Mouse (Mus musculus) myocyte (in vitro differentiated cells): Measurements from ENCODE around the gene Rab3il1. TPM values are rescaled to one million over a fixed set of nuclear protein-coding genes. Genes with fewer than 3 reads are reported as not detected.

Experiments
- H3K27me3 ChIP-seq: one replicate; pipeline ENCODE4 v1.6.1; 2011; ENCODE audit not compliant: control insufficient read depth, insufficient read depth, insufficient read length
- H3K36me3 ChIP-seq: one replicate; pipeline ENCODE4 v1.6.1; 2011; ENCODE audit not compliant: control insufficient read depth, insufficient read depth
- H3K4me2 ChIP-seq: one replicate; pipeline ENCODE4 v1.6.1; 2011; ENCODE audit warnings: low read depth, control low read depth
- H3K4me3 ChIP-seq: one replicate; pipeline ENCODE4 v1.5.1; 2011; ENCODE audit warnings: mild to moderate bottlenecking, control low read depth, moderate library complexity
- H3K79me2 ChIP-seq: one replicate; pipeline ENCODE4 v1.6.1; 2011; ENCODE audit not compliant: control insufficient read depth, insufficient read depth
- H3ac ChIP-seq: one replicate; pipeline ENCODE4 v1.6.1; 2011; ENCODE audit not compliant: control insufficient read depth, insufficient read length
- CEBPB ChIP-seq: IDR thresholded peaks from 2 replicates; pipeline ENCODE4 v1.6.1; 2011; ENCODE audit warnings: mild to moderate bottlenecking, moderate library complexity; ENCODE audit not compliant: poor library complexity, insufficient read depth, severe bottlenecking
- E2F4 ChIP-seq: IDR thresholded peaks from one replicate; pipeline ENCODE4 v1.6.1; 2011; ENCODE audit warnings: mild to moderate bottlenecking, control low read depth, moderate library complexity; ENCODE audit not compliant: insufficient read depth
- MAX ChIP-seq: IDR thresholded peaks from one replicate; pipeline ENCODE4 v1.6.1; 2011; ENCODE audit warnings: low read depth, mild to moderate bottlenecking, control low read depth
- MYOD1 ChIP-seq, 3 experiments: IDR thresholded peaks; one replicate each; pipeline ENCODE4 v1.6.1; 2011; ENCODE audit warnings: control low read depth in 2 of 3, low read depth in 2 of 3, mild to moderate bottlenecking in 2 of 3, moderate library complexity in 1 of 3; ENCODE audit not compliant: insufficient read length in 2 of 3, control insufficient read depth in 1 of 3
- MYOG ChIP-seq, 3 experiments: IDR thresholded peaks; one replicate each; pipeline ENCODE4 v1.6.1; 2011; ENCODE audit warnings: control low read depth in 2 of 3, low read depth in 2 of 3, mild to moderate bottlenecking in 2 of 3; ENCODE audit not compliant: insufficient read length in 2 of 3, control insufficient read depth in 1 of 3, insufficient read depth in 1 of 3
- POLR2A ChIP-seq: IDR thresholded peaks from one replicate; pipeline ENCODE4 v1.6.1; 2011; ENCODE audit warnings: low read depth, mild to moderate bottlenecking, control low read depth, moderate library complexity; ENCODE audit not compliant: insufficient read length
- POLR2AphosphoS2 ChIP-seq: IDR thresholded peaks from one replicate; pipeline ENCODE4 v1.6.1; 2011; ENCODE audit warnings: low read depth, control low read depth; ENCODE audit not compliant: insufficient read length
- REST ChIP-seq: IDR thresholded peaks from one replicate; pipeline ENCODE4 v1.6.1; 2011; ENCODE audit warnings: mild to moderate bottlenecking, control low read depth, moderate library complexity; ENCODE audit not compliant: insufficient read depth, insufficient read length
- SRF ChIP-seq: IDR thresholded peaks from one replicate; pipeline ENCODE4 v1.6.1; 2011; ENCODE audit warnings: low read depth; ENCODE audit not compliant: control insufficient read depth, insufficient read length
- TCF12 ChIP-seq: IDR thresholded peaks from one replicate; pipeline ENCODE4 v1.6.1; 2011; ENCODE audit warnings: mild to moderate bottlenecking, control low read depth; ENCODE audit not compliant: poor library complexity, insufficient read depth, severe bottlenecking
- TCF3 ChIP-seq: IDR thresholded peaks from one replicate; pipeline ENCODE4 v1.6.1; 2011; ENCODE audit warnings: low read depth, control low read depth; ENCODE audit not compliant: insufficient read length
- USF1 ChIP-seq: IDR thresholded peaks from one replicate; pipeline ENCODE4 v1.6.1; 2011; ENCODE audit warnings: low read depth, mild to moderate bottlenecking, control low read depth, moderate library complexity
- polyA plus RNA-seq: library from polyadenylated mRNA; unstranded; fragments of >200 nt; fragmentation: generic; extraction: Trizol; gene quantifications from one replicate; pipeline ENCODE4 v1.2.1, GENCODE M21; 2012; ENCODE audit warnings: missing spikeins

The Rab3il1 gene
- polyA plus RNA-seq, 1 experiment: 15.2 TPM

DNA sequence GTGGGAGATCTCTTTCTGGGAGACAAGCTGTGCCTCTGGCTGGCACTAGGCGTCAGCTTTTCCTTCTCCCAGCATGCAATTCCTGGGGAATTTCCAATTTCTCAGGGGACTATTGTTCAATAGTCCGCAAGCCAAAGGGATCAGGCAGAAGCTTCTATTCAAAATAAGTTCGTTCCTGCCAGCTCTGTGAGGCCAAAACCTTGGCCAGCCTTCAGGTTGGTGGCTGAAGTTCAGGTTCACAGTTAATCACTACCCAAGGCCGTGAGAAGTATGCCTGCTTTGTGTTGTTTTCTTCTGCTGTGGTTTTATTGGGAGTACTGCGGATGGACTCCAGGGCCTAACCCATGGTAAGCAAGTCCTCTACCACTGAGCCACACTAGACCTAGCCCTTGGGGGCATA, 69.7 kb downstream of the Rab3il1 start:
- Histone ChIP-seq H3ac (no peak overlapping the region), H3K36me3 (peaks cover 56% of the 10 kb centered on the region), H3K79me2 (no peaks in the 10 kb centered on the region), H3K4me2 (no peak overlapping the region), H3K4me3 (no peak overlapping the region), H3K27me3 (no peaks in the 10 kb centered on the region)
- TF ChIP-seq E2F4 (no peak), POLR2A (no peak), MYOG (IDR thresholded peaks at IDR 0.05; ENCODE audit: control insufficient read depth in 1 of 3, insufficient read depth in 1 of 3, insufficient read length in 2 of 3, low read depth in 2 of 3) (no peak), TCF3 (no peak), CEBPB (no peak), REST (no peak), MYOD1 (IDR thresholded peaks at IDR 0.05; ENCODE audit: control insufficient read depth in 1 of 3, insufficient read length in 2 of 3, low read depth in 2 of 3) (no peak), SRF (no peak), MAX (no peak), USF1 (no peak), POLR2AphosphoS2 (no peak), TCF12 (no peak)

DNA sequence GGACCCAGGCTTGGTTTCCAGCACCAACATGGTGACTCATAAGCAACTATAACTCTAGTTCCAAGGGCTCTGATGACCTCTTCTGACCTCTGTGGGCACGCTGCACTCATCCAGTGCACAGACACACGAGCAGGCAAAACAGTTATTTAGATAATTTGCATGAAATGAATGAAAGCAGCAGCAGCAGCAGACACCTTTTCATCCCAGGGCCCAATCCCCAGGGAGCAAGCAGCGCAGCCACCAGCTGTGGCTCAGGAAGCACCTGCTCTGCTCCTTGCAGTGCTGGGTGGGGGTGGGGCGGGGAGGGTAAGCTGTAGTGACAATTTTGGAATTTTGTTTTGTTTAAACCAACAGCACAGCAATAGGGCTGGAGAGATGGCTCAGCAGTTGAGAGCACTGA, 70.4 kb downstream of the Rab3il1 start:
- no peak for TF ChIP-seq USF1
- TF ChIP-seq POLR2AphosphoS2: no peak
- peak in 1 of 3 experiments; percentile 41 for TF ChIP-seq MYOD1 (IDR thresholded peaks at IDR 0.05; ENCODE audit: control insufficient read depth in 1 of 3, insufficient read length in 2 of 3, low read depth in 2 of 3)
- no peak for TF ChIP-seq E2F4
- TF ChIP-seq MYOG (IDR thresholded peaks at IDR 0.05; ENCODE audit: control insufficient read depth in 1 of 3, insufficient read depth in 1 of 3, insufficient read length in 2 of 3, low read depth in 2 of 3): no peak
- TF ChIP-seq CEBPB: no peak

DNA sequence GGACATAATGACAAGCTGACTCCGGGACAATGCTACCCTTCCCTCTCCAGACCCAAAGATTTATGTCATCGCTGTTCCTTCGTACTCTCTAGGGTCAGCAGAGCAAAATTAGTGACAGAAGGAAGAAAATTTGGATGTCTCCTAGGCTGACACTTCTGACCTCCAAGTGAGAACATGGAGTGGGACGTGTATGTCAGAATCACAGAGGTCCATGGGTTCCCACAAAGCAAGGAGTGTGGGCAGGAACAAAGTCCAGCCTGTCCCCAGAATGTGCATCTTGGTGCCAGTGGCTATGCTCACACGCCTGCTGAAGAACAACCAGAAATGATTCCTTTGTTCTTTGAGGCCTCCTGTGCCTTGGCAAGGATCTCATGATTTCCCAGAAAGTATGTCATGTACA, 71.7 kb downstream of the Rab3il1 start:
- no peaks in the 10 kb centered on the region for H3K79me2 ChIP-seq
- no peak overlapping the region for H3ac ChIP-seq
- no peak overlapping the region for H3K4me2 ChIP-seq
- H3K36me3 ChIP-seq: peaks cover 52% of the 10 kb centered on the region
- TF ChIP-seq TCF12: no peak
- TF ChIP-seq TCF3: no peak
- no peak for TF ChIP-seq SRF
- TF ChIP-seq USF1: no peak
- no peak for TF ChIP-seq MAX
- TF ChIP-seq POLR2A: no peak
- TF ChIP-seq REST: no peak
- no peak for TF ChIP-seq MYOG (IDR thresholded peaks at IDR 0.05; ENCODE audit: control insufficient read depth in 1 of 3, insufficient read depth in 1 of 3, insufficient read length in 2 of 3, low read depth in 2 of 3)
- no peak for TF ChIP-seq CEBPB
- TF ChIP-seq E2F4: no peak
- no peak for TF ChIP-seq POLR2AphosphoS2
- no peak for TF ChIP-seq MYOD1 (IDR thresholded peaks at IDR 0.05; ENCODE audit: control insufficient read depth in 1 of 3, insufficient read length in 2 of 3, low read depth in 2 of 3)
- H3K27me3 ChIP-seq: no peaks in the 10 kb centered on the region
- H3K4me3 ChIP-seq: no peak overlapping the region

More for the DNA sequence above, 70.4 kb downstream of the Rab3il1 start:
- no peak overlapping the region for H3ac ChIP-seq
- no peaks in the 10 kb centered on the region for H3K79me2 ChIP-seq
- H3K4me2 ChIP-seq: no peak overlapping the region
- H3K4me3 ChIP-seq: no peak overlapping the region
- no peaks in the 10 kb centered on the region for H3K27me3 ChIP-seq
- H3K36me3 ChIP-seq: peaks cover 56% of the 10 kb centered on the region

DNA sequence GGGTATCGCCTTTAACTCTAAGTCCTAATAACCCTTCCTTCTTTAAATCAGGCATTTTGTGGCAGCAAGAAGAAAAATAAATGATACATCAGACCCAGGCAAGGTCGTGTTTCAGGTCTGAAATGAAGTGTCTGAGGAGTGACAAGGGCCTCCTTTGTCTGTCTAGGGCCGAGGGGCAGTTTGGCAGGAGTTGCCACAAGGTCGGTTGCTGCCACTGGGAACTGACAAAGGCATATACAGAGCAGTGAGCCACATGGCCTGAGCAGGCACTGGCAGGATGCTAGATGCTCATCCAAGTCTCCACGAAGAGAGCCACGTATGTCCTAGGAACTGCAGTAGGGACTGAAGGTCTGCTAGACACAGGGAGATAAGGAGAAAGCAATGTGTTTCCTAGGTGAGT, 76.9 kb downstream of the Rab3il1 start:
- TF ChIP-seq TCF12 (no peak), USF1 (no peak), REST (no peak), E2F4 (no peak), CEBPB (no peak), MYOD1 (IDR thresholded peaks at IDR 0.05; ENCODE audit: control insufficient read depth in 1 of 3, insufficient read length in 2 of 3, low read depth in 2 of 3) (no peak), MYOG (IDR thresholded peaks at IDR 0.05; ENCODE audit: control insufficient read depth in 1 of 3, insufficient read depth in 1 of 3, insufficient read length in 2 of 3, low read depth in 2 of 3) (no peak), MAX (no peak), SRF (no peak), POLR2AphosphoS2 (no peak), POLR2A (no peak), TCF3 (no peak)
- no peaks in the 10 kb centered on the region for H3K27me3 ChIP-seq

DNA sequence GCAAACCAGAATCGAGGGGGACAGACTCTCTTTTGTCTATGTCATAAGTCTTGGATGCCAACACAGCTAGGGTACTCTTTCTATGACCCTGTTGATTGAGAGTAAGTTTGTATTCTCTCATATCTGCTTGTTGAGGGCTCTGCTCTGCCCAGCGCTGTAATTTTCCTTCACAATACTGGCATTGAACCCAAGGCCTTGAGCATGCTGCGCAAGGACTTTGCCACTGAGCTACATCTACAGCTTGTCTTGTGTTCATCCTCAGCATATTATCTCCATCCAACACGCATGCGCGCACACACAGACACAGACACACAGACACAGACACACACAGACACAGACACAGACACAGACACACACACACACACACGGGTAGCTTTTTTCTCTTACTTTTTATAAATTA, 78.9 kb downstream of the Rab3il1 start:
- no peaks in the 10 kb centered on the region for H3K79me2 ChIP-seq
- no peak overlapping the region for H3ac ChIP-seq
- H3K27me3 ChIP-seq: no peaks in the 10 kb centered on the region
- no peak for TF ChIP-seq POLR2AphosphoS2
- no peak for TF ChIP-seq TCF12
- no peak overlapping the region for H3K4me2 ChIP-seq
- H3K4me3 ChIP-seq: no peak overlapping the region
- H3K36me3 ChIP-seq: peaks cover 52% of the 10 kb centered on the region

More for the DNA sequence above, 76.9 kb downstream of the Rab3il1 start:
- no peak overlapping the region for H3K4me3 ChIP-seq
- H3ac ChIP-seq: no peak overlapping the region
- H3K4me2 ChIP-seq: no peak overlapping the region
- H3K36me3 ChIP-seq: peaks cover 59% of the 10 kb centered on the region
- no peaks in the 10 kb centered on the region for H3K79me2 ChIP-seq
